Mouse (Mus musculus) heart, adult 18-20 months (tissue): ENCODE measurements around the gene Pla2g15. TPM values are rescaled to one million over a fixed set of nuclear protein-coding genes. Genes with fewer than 3 reads are reported as not detected.
"Not testable (repeated sequence)": the region's sequence is repeated elsewhere in the genome, so short reads cannot be mapped to it uniquely, and the experiment has no call there.

Source experiments
- DNase-seq, 2 experiments: peaks; one replicate each; pipeline ENCODE4 v3.0.0; 2021 to 2022; ENCODE audit warnings: mixed read lengths in 1 of 2
- total RNA-seq, 2 experiments: library from RNA; stranded (reverse); gene quantifications; 2 replicates each; pipeline ENCODE4 v1.2.3; 2021

The Pla2g15 gene
- total RNA-seq, 2 experiments from 2014 or later: 6.7 to 7.9 TPM

DNA sequence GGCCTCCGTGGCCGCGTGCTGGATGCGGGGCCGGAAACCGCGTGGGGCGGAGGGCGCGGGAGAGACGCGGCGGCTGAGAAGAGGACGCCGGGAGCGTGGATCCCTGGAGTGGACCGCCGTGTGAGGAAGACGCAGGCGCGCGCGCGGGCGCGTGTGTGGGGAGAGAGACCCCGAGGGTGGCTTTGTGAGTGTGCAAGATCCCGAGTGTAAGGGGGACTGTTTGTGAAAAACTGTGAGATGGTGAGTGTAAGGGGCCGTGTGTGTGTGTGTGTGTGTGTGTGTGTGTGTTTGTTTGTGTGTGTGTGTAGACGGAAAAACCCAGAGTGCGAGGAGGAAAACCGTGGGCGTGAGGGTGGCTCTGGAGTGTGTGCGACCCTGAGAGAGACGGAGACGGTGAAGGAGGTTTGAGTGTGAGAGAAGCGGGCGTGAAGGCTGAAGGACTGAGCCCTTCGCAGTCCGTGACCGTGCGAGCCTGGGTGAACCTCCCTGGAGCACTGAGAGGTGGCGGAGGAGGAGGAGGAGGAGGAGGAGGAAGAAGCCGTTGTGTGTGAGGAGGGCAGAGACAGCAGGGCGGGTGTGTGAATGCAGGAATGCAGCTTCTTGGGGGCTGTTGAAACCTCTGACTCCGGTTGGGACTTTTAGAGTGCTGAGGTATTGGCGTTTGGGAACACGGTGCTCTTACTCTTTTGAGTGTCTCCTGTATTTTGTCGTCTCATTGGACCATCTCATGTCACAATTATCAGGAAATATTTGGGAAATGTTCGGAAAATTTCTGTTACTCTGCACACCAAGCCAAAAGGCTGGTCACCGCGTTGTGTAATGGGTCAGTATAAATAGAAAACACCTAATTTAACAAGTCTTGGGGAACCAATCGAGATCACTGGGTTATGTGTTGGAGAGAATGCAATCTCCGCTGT is 19.1 kb downstream of the Pla2g15 start:
- peak; percentile 40 to 68 for DNase-seq

- DNase-seq: no peak
Observed at GRCm38 (mm10) chr8:106169934-106170480, 19.8 kb downstream of the Pla2g15 start.

DNA sequence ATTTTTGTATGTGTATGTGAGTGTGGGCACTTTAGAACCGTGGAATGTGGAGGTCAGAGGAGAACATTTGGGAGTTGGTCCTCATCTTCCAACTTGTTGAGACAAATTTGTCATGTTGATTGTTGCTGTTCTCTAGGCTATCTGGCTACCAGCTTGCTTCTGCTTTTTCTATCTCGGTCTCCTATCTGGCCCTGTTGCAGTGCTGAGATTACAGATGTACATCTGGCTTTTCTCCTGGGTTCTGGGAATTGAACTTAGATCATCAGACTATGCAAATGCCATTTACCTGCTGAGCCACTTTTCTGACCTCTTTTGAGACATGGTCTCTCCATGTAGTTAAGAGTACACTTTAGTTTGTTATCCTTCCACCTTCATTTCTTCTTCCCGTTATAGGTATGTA is 23.4 kb downstream of the Pla2g15 start:
- no peak for DNase-seq

DNA sequence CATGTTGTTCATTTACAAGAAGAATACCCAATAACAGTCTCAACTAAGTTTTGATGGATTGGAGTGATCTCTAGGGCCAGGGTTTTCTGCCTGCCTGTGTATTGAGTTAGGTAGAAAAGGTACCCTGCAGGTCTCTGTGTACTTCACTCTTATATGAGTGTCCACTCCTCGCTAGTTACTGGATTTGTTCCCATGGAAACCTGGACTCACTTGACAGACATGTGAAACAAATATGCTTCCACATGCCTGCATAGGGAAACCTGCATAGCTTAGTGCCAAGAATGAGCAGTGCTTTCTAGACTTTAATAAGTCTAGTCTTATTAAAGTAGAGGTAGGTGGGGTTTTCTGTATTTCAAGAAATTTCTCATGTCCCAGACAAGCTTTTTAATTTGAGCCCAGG is 26.7 kb downstream of the Pla2g15 start:
- DNase-seq: no peak

DNA sequence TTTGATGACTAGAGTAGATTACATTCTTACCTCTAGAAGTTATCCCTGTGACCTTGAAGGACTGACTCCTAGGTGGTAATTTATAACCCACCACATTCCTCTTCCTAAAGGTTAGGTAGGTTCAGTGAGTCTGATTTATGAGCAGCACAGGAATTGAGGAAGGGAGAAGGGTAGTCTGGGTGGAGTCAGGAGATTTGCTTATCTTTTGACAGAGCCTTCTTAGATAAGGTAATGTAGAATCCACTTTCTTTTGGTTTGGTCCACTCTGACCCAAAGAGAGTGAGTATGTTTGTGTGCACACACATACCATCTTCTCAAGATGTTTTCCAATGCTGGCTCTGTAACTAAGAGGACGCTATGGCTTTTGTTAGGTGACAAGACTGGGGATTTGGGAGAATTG is 27.4 kb downstream of the Pla2g15 start:
- DNase-seq: no peak

DNA sequence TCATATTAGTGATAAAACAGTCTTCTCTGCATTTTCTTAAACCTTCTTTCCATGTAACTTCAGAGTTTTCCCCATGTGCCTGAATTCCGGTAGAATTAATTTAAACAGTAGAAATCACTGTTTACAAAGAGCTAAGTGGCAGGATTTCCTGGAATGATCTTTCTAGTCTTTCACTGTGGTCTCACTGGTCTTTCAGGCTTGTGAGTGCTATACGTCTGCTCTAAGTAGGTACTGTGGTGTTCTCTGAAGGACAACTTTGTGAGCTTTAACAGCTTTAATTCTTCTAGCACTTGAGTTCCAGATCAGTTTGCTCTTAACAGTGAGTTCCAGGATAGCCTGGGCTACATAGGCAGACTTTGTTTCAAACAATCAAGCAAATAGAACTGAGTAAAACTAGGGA is 28.2 kb downstream of the Pla2g15 start:
- no peak for DNase-seq

GRCm38 (mm10) chr8:106185628-106186270 is 35.5 kb downstream of the Pla2g15 start:
- peak; percentile 77 to 84 for DNase-seq

- DNase-seq: no peak
Observed at GRCm38 (mm10) chr8:106186394-106186793, 36.2 kb downstream of the Pla2g15 start.

DNA sequence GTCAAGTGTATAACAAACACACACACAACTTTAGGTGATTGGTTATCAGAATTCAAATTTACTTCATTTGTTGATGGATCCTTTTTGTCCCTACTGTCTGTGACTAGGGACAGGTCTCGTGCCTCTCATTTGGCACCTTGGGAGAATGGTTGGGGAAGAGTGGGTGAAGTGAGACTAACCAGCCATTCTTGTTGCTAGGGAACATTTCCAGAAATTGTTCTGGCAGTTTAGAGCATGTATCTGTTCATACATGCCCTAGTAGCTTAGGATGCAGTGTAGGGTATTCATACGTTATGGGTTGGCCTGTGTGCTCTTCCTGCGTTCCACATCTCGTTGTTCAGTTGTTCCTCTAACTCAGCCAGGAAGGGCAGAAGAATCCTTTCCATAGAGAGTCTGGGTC is 39.0 kb downstream of the Pla2g15 start:
- DNase-seq: no peak

DNA sequence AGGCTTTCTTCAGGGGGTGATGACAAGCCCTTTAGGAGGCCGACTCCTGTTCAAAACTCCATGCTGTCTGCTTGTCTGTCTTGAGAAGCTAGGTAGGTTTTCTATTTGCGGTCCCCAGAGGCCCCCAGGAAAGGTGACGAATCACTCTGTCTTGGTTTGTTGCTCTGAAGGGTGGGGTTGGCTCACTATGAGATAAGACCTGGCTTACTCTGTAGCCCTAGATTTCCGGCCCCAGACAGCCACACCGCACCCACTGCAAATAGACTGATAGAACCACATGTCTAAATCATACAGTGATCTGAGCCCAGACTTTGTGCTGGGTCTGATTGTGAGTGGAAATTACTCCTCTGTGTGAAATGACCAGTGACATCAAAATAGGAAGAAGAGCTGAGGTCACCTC is 41.4 kb downstream of the Pla2g15 start:
- DNase-seq: peak in 1 of 2 experiments; percentile 35

GRCm38 (mm10) chr8:106193162-106193561 is 43.0 kb downstream of the Pla2g15 start:
- DNase-seq: no peak

DNA sequence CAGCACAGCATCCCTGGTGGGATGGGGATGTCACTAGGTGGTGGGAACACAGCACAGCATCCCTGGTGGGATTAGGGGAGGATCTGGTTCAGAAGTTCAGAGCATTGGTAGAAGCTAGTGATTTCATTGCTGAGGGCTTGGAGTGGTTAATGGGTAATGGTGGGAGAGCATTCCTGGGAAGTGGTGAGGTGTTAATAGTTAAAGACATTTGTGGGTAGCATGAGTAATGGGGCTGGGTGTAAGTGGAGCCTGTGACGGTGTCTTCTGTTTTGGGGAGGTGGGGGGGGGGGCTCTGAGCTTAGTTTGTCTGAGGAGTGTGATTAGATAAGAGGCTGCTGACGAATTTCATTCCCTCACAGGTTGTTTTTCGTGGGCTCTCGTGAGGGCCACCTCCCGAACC is 43.9 kb downstream of the Pla2g15 start:
- no peak for DNase-seq

DNA sequence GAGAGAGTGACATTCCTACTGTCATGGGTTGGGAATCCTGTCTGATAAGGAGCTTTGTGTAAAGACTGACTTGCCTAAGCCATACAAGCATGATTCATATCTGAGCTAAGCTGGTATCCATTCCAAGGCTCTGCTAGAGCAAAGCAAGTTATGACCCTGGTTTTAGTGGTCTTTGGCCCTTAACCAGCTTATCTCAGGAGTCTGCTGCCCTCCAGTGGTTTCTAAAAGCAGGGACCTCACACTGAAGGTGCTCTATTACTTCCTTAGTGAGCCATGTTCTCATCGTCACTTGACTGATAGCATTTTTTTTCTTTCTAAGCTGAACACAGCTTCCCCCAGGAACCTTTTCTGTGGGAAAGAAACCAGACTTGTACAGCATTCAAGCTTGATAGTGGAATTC is 48.5 kb downstream of the Pla2g15 start:
- peak; percentile 37 to 56 for DNase-seq

DNA sequence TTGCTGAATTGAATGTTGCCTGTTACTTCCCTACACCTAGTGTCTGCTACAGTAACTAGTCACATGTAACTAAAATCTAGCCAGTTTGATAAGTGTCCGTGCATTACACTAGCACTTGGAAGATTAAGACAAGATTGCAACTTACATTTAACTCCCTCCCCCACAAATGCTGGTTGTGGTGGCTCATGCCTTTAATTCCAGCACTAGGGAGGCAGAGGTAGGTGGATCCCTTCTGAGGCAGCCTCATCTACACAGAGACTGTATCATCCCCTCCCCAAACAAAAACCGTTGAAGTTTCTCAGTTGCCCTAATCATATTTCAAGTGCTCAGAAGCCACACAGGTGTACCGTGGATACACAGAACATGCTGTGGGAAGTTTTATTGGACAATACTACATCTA is 49.4 kb downstream of the Pla2g15 start:
- DNase-seq: not testable (repeated sequence)

- DNase-seq: no peak
Observed at GRCm38 (mm10) chr8:106210035-106210731, 60.0 kb downstream of the Pla2g15 start.

GRCm38 (mm10) chr8:106210821-106211345 is 60.7 kb downstream of the Pla2g15 start, which contains the start of the genes Slc7a6os and Prmt7:
Slc7a6os (minus strand) TSS chr8:106210935.
Prmt7 (plus strand) TSS chr8:106210936.
- peak; percentile 97 to 98 for DNase-seq

DNA sequence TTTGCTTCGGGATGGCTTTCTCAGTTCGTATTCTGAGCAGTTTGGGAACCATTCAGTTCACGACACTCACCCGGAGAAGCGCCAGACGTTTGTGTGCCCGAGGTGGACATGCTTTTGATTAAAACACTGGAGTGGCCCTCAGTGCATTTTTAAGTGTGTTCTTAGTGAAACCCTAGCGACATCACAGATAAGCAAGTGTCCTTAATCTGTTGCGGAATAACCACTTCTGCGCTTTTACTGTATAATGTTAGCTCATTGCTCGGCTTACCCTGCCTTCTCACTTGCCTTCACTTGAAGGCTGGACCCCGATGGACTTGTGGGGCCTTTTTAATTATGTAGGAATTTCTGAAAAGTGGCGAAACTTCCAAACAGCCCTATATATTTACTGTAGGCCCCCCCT is 61.2 kb downstream of the Pla2g15 start:
- DNase-seq: no peak

DNA sequence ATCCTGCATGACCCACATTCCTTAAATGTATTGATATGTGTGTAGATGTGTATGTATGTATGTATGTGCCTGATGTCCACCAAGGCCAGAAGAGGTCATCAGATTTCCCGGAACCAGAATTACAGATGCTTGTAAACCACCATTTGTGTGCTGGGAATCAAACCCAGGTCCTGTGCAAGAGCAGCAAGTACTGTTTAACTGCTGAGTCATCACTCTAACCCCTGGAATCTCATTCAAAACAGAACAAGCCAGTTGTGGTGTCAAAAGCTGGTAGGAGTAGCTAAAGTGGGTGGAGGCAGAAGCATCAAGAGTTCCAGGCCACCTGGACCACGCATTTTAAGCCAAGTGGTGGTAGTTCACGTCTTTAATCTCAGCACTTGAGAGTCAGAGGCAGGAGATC is 63.8 kb downstream of the Pla2g15 start:
- DNase-seq: no peak
